Mouse (Mus musculus): ENCODE measurements around the gene Napepld. TPM values are rescaled to one million over a fixed set of nuclear protein-coding genes. Genes with fewer than 3 reads are reported as not detected.

Napepld gene
- total RNA-seq (2012; rRNA removed), result 4.3 and 7.3 TPM in 2 replicates

- no peaks in the 10 kb centered on the region for H3K9me3 ChIP-seq (ENCODE audit: control insufficient read depth, insufficient read depth, low read depth, low read length)
- peak within 1 kb of the TSS; percentile 87 for H3K27ac ChIP-seq (ENCODE audit: insufficient read depth, low read depth, low read length, poor library complexity, severe bottlenecking)
- peaks cover 0 to 5% of the 10 kb centered on the region in 2 experiments; a peak in 1 of 4 replicates for H3K4me1 ChIP-seq (ENCODE audit: control insufficient read depth in 2 of 2, insufficient read depth in 2 of 2, low read length in 2 of 2, poor library complexity in 1 of 2)
- H3K9ac ChIP-seq (ENCODE audit: insufficient read depth, low read depth, low read length, poor library complexity, severe bottlenecking), result peak within 1 kb of the TSS; percentile 93
- TF ChIP-seq ZNF384 (IDR thresholded peaks at IDR 0.05; ENCODE audit: low read depth, low read length) (no peak; the same call in 1 of the 2 replicates), HCFC1 (IDR thresholded peaks at IDR 0.05; ENCODE audit: borderline replicate concordance, insufficient read depth, low read length) (peak; percentile 80)
- in situ Hi-C loops (cut with MboI; ENCODE audit: low sequenced_read_pairs in 2 of 2, unreplicated experiment in 2 of 2), result no loop called here
- H3K4me3 ChIP-seq (ENCODE audit: insufficient read depth in 1 of 2, low read depth in 1 of 2, low read length in 2 of 2, poor library complexity in 1 of 2, severe bottlenecking in 1 of 2), result peak within 1 kb of the TSS; percentile 92 to 93
- H3K36me3 ChIP-seq (ENCODE audit: control insufficient read depth, insufficient read depth, low read length, poor library complexity, severe bottlenecking), result no peaks in the 10 kb centered on the region
- DNase-seq (ENCODE audit: low read depth, low spot score), result peak; percentile 89
Observed at GRCm38 (mm10) chr5:21701351-21702008, at the start of gene Napepld. TSS of gene Napepld (minus strand) at chr5:21701396.

- Histone ChIP-seq H3K4me1 (ENCODE audit: control insufficient read depth in 2 of 2, insufficient read depth in 2 of 2, low read length in 2 of 2, poor library complexity in 1 of 2) (no peaks in the 10 kb centered on the region), H3K9ac (ENCODE audit: insufficient read depth, low read depth, low read length, poor library complexity, severe bottlenecking) (no peak overlapping the region), H3K36me3 (ENCODE audit: control insufficient read depth, insufficient read depth, low read length, poor library complexity, severe bottlenecking) (peaks cover 24% of the 10 kb centered on the region), H3K9me3 (ENCODE audit: control insufficient read depth, insufficient read depth, low read depth, low read length) (no peaks in the 10 kb centered on the region), H3K27ac (ENCODE audit: insufficient read depth, low read depth, low read length, poor library complexity, severe bottlenecking) (no peak overlapping the region), H3K4me3 (ENCODE audit: insufficient read depth in 1 of 2, low read depth in 1 of 2, low read length in 2 of 2, poor library complexity in 1 of 2, severe bottlenecking in 1 of 2) (no peak overlapping the region)
- no peak for DNase-seq (ENCODE audit: low read depth, low spot score)
- in situ Hi-C loops (cut with MboI; ENCODE audit: low sequenced_read_pairs in 2 of 2, unreplicated experiment in 2 of 2), result no loop called here
- TF ChIP-seq ZC3H11A (IDR thresholded peaks at IDR 0.05; ENCODE audit: borderline replicate concordance, low read depth, low read length) (no peak), HCFC1 (IDR thresholded peaks at IDR 0.05; ENCODE audit: borderline replicate concordance, insufficient read depth, low read length) (no peak), MAFK (IDR thresholded peaks at IDR 0.05; ENCODE audit: insufficient read depth, low read depth, low read length) (no peak), CHD2 (IDR thresholded peaks at IDR 0.05; ENCODE audit: low read depth, low read length) (no peak), ZNF384 (IDR thresholded peaks at IDR 0.05; ENCODE audit: low read depth, low read length) (no peak)
Observed at GRCm38 (mm10) chr5:21745966-21746365, 44.8 kb upstream of the Napepld start.

GRCm38 (mm10) chr5:21744651-21745050 is 43.5 kb upstream of the Napepld start:
- Histone ChIP-seq H3K9me3 (ENCODE audit: control insufficient read depth, insufficient read depth, low read depth, low read length) (no peaks in the 10 kb centered on the region), H3K36me3 (ENCODE audit: control insufficient read depth, insufficient read depth, low read length, poor library complexity, severe bottlenecking) (peaks cover 26% of the 10 kb centered on the region), H3K4me1 (ENCODE audit: control insufficient read depth in 2 of 2, insufficient read depth in 2 of 2, low read length in 2 of 2, poor library complexity in 1 of 2) (peaks cover 1 to 2% of the 10 kb centered on the region in 2 experiments; a peak in 2 of 4 replicates), H3K4me3 (ENCODE audit: insufficient read depth in 1 of 2, low read depth in 1 of 2, low read length in 2 of 2, poor library complexity in 1 of 2, severe bottlenecking in 1 of 2) (no peak overlapping the region), H3K9ac (ENCODE audit: insufficient read depth, low read depth, low read length, poor library complexity, severe bottlenecking) (no peak overlapping the region), H3K27ac (ENCODE audit: insufficient read depth, low read depth, low read length, poor library complexity, severe bottlenecking) (no peak overlapping the region)
- in situ Hi-C loops (cut with MboI; ENCODE audit: low sequenced_read_pairs in 2 of 2, unreplicated experiment in 2 of 2), result no loop called here
- TF ChIP-seq MAFK (IDR thresholded peaks at IDR 0.05; ENCODE audit: insufficient read depth, low read depth, low read length), result no peak
- no peak for TF ChIP-seq HCFC1 (IDR thresholded peaks at IDR 0.05; ENCODE audit: borderline replicate concordance, insufficient read depth, low read length)
- TF ChIP-seq CHD2 (IDR thresholded peaks at IDR 0.05; ENCODE audit: low read depth, low read length), result no peak
- no peak for TF ChIP-seq ZNF384 (IDR thresholded peaks at IDR 0.05; ENCODE audit: low read depth, low read length)
- TF ChIP-seq ZC3H11A (IDR thresholded peaks at IDR 0.05; ENCODE audit: borderline replicate concordance, low read depth, low read length), result no peak
- no peak for DNase-seq (ENCODE audit: low read depth, low spot score)

- H3K27ac ChIP-seq (ENCODE audit: insufficient read depth, low read depth, low read length, poor library complexity, severe bottlenecking), result no peak overlapping the region
- H3K9me3 ChIP-seq (ENCODE audit: control insufficient read depth, insufficient read depth, low read depth, low read length), result no peaks in the 10 kb centered on the region
- peaks cover 29% of the 10 kb centered on the region for H3K36me3 ChIP-seq (ENCODE audit: control insufficient read depth, insufficient read depth, low read length, poor library complexity, severe bottlenecking)
- H3K4me3 ChIP-seq (ENCODE audit: insufficient read depth in 1 of 2, low read depth in 1 of 2, low read length in 2 of 2, poor library complexity in 1 of 2, severe bottlenecking in 1 of 2), result no peak overlapping the region
- no peak overlapping the region for H3K9ac ChIP-seq (ENCODE audit: insufficient read depth, low read depth, low read length, poor library complexity, severe bottlenecking)
- no peak for TF ChIP-seq ZNF384 (IDR thresholded peaks at IDR 0.05; ENCODE audit: low read depth, low read length)
- TF ChIP-seq ZC3H11A (IDR thresholded peaks at IDR 0.05; ENCODE audit: borderline replicate concordance, low read depth, low read length), result no peak
- no peak for TF ChIP-seq MAFK (IDR thresholded peaks at IDR 0.05; ENCODE audit: insufficient read depth, low read depth, low read length)
- no peak for DNase-seq (ENCODE audit: low read depth, low spot score)
- in situ Hi-C loops (cut with MboI; ENCODE audit: low sequenced_read_pairs in 2 of 2, unreplicated experiment in 2 of 2), result no loop called here
- H3K4me1 ChIP-seq (ENCODE audit: control insufficient read depth in 2 of 2, insufficient read depth in 2 of 2, low read length in 2 of 2, poor library complexity in 1 of 2), result peaks cover 1 to 5% of the 10 kb centered on the region in 2 experiments; a peak in 2 of 4 replicates
Observed at GRCm38 (mm10) chr5:21743606-21744005, 42.4 kb upstream of the Napepld start.

All from ES-E14 (cell line).